Mouse (Mus musculus) sigmoid colon, adult 10 weeks (tissue): ENCODE measurements around the gene H2afy. TPM values are rescaled to one million over a fixed set of nuclear protein-coding genes. Genes with fewer than 3 reads are reported as not detected.

Experiments
- polyA plus RNA-seq: library from polyadenylated mRNA; stranded (reverse); fragments of 350-450 nt; fragmentation: Illumina TruSeq; extraction: RNeasy Lipid Tissue Mini Kit (QIAGEN cat#74804); gene quantifications from one replicate; pipeline ENCODE4 v1.2.3, GENCODE M21; 2014; ENCODE audit warnings: low read depth, low replicate concordance

Gene H2afy
- 23.6 TPM for polyA plus RNA-seq

GRCm38 (mm10) chr13:56136200-56136599, at the start of gene H2afy:
Gene H2afy (minus strand): TSS chr13:56136361.

GRCm38 (mm10) chr13:56178416-56179035, 42.4 kb upstream of the H2afy start, which contains the start of gene Tifab:
Gene Tifab (minus strand): TSS chr13:56178885.

Other genes starting within 250 kb of the H2afy start
- 1.5 TPM for gene Tifab, start 42.5 kb upstream of the H2afy start, polyA plus RNA-seq
- not detected for gene Neurog1, start 115.8 kb upstream of the H2afy start, polyA plus RNA-seq
- gene Cxcl14, start 160.2 kb upstream of the H2afy start, polyA plus RNA-seq = 5.6 TPM